Mouse (Mus musculus) kidney, adult 2 months (tissue): ENCODE measurements around the gene Slain1.
A peak's percentile ranks its signal among the peaks of the same experiment; 100 is the strongest.

Experiments used
- CTCF ChIP-seq: fragments of 200-500 bp; conservative IDR thresholded peaks from 2 replicates; pipeline ENCODE4 v1.5.1; 2011; ENCODE audit warnings: low read depth, mild to moderate bottlenecking, control low read depth, low read length, moderate library complexity, mixed read lengths; ENCODE audit not compliant: insufficient read depth, insufficient read length
- POLR2A ChIP-seq: fragments of 200-500 bp; IDR thresholded peaks from one replicate; pipeline ENCODE4 v1.6.1; 2011; ENCODE audit warnings: low read depth, low read length, control low read depth

- TF ChIP-seq CTCF (peak; percentile 78), POLR2A (no peak)
Observed at GRCm38 (mm10) chr14:103718836-103719575, 69.0 kb downstream of the Slain1 start.
